Mouse (Mus musculus): Measurements from ENCODE around the gene Dync1h1. TPM values are rescaled to one million over a fixed set of nuclear protein-coding genes. Genes with fewer than 3 reads are reported as not detected.
"Not testable (repeated sequence)": the region's sequence is repeated elsewhere in the genome, so short reads cannot be mapped to it uniquely, and the experiment has no call there.

Gene Dync1h1
- polyA plus RNA-seq, 1 experiment from 2014 or later, result 13.6 TPM

GRCm38 (mm10) chr12:110682561-110683299 is 81.5 kb downstream of the Dync1h1 start, which contains the start of gene 1700001K19Rik:
Gene 1700001K19Rik, minus strand, starts transcription at chr12:110682619.
- Histone ChIP-seq H3K36me3 (ENCODE audit: control insufficient read depth, insufficient read depth) (no peaks in the 10 kb centered on the region; the same call in 1 of the 2 replicates), H3K4me1 (ENCODE audit: control insufficient read depth, low read depth, low read length) (no peaks in the 10 kb centered on the region), H3K27ac (ENCODE audit: low read length) (no peak within 1 kb of the TSS), H3K4me2 (ENCODE audit: low read depth, low read length) (no peak within 1 kb of the TSS), H3K9me3 (replicated peaks; ENCODE audit: control insufficient read depth, low read length) (no peaks in the 10 kb centered on the region), H3K27me3 (ENCODE audit: control insufficient read depth, insufficient read depth, low read depth, low read length) (no peaks in the 10 kb centered on the region), H3K4me3 (ENCODE audit: low read depth, low read length) (no peak within 1 kb of the TSS), H3K9ac (ENCODE audit: low read depth, low read length) (no peak within 1 kb of the TSS)
- ATAC-seq (ENCODE audit: low read depth), result no peak
- WGBS (ENCODE audit: insufficient replicate concordance), result 44% methylated on average over 9 of the region's 9 CpGs

GRCm38 (mm10) chr12:110683580-110683979 is 82.3 kb downstream of the Dync1h1 start:
- Histone ChIP-seq H3K27ac (ENCODE audit: low read length) (no peak overlapping the region), H3K4me3 (ENCODE audit: low read depth, low read length) (no peak overlapping the region), H3K9ac (ENCODE audit: low read depth, low read length) (no peak overlapping the region), H3K4me1 (ENCODE audit: control insufficient read depth, low read depth, low read length) (no peaks in the 10 kb centered on the region), H3K4me2 (ENCODE audit: low read depth, low read length) (no peak overlapping the region), H3K27me3 (ENCODE audit: control insufficient read depth, insufficient read depth, low read depth, low read length) (no peaks in the 10 kb centered on the region), H3K36me3 (ENCODE audit: control insufficient read depth, insufficient read depth) (no peaks in the 10 kb centered on the region; the same call in 1 of the 2 replicates), H3K9me3 (replicated peaks; ENCODE audit: control insufficient read depth, low read length) (no peaks in the 10 kb centered on the region)
- no CpG with 5 or more reads among the region's 1 CpGs for WGBS (ENCODE audit: insufficient replicate concordance)
- ATAC-seq (ENCODE audit: low read depth), result no peak

- Histone ChIP-seq H3K36me3 (ENCODE audit: control insufficient read depth, insufficient read depth) (peaks cover 31% of the 10 kb centered on the region), H3K4me3 (ENCODE audit: low read depth, low read length) (no peak overlapping the region), H3K4me1 (ENCODE audit: control insufficient read depth, low read depth, low read length) (no peaks in the 10 kb centered on the region), H3K4me2 (ENCODE audit: low read depth, low read length) (no peak overlapping the region), H3K9ac (ENCODE audit: low read depth, low read length) (no peak overlapping the region), H3K9me3 (replicated peaks; ENCODE audit: control insufficient read depth, low read length) (no peaks in the 10 kb centered on the region), H3K27me3 (ENCODE audit: control insufficient read depth, insufficient read depth, low read depth, low read length) (no peaks in the 10 kb centered on the region), H3K27ac (ENCODE audit: low read length) (no peak overlapping the region)
- no peak for ATAC-seq (ENCODE audit: low read depth)
- WGBS (ENCODE audit: insufficient replicate concordance), result 69% methylated on average over 12 of the region's 12 CpGs
These were observed 86.9 kb downstream of the Dync1h1 start for GRCm38 (mm10) chr12:110687894-110688734.

DNA sequence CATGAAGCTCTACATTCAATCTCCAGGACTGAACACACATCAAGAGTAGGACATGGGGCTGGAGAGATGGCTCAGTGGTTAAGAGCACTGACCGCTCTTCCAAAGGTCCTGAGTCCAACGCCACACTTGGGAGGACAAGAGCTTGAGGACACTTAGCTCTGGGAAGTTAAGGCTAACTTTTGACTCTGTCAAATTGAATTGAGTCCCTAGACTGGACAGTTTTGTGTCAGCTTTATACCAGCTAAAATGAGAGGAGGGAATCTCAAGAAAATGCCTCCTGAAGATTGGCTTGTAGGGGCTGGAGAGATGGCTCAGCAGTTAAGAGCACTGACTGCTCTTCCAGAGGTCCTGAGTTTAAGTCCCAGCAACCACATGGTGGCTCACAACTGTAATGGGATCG is 87.7 kb downstream of the Dync1h1 start:
- ATAC-seq (ENCODE audit: low read depth); H3K9ac ChIP-seq (ENCODE audit: low read depth, low read length); H3K9me3 ChIP-seq (replicated peaks; ENCODE audit: control insufficient read depth, low read length); H3K4me1 ChIP-seq (ENCODE audit: control insufficient read depth, low read depth, low read length); H3K4me2 ChIP-seq (ENCODE audit: low read depth, low read length); H3K4me3 ChIP-seq (ENCODE audit: low read depth, low read length); H3K27ac ChIP-seq (ENCODE audit: low read length); H3K27me3 ChIP-seq (ENCODE audit: control insufficient read depth, insufficient read depth, low read depth, low read length): not testable (repeated sequence)
- peaks cover 36% of the 10 kb centered on the region for H3K36me3 ChIP-seq (ENCODE audit: control insufficient read depth, insufficient read depth)
- WGBS (ENCODE audit: insufficient replicate concordance), result 77% methylated on average over 3 of the region's 3 CpGs

GRCm38 (mm10) chr12:110689919-110690643 is 88.8 kb downstream of the Dync1h1 start:
- Histone ChIP-seq H3K9ac (ENCODE audit: low read depth, low read length) (no peak overlapping the region), H3K36me3 (ENCODE audit: control insufficient read depth, insufficient read depth) (peaks cover 42% of the 10 kb centered on the region), H3K27me3 (ENCODE audit: control insufficient read depth, insufficient read depth, low read depth, low read length) (no peaks in the 10 kb centered on the region), H3K4me2 (ENCODE audit: low read depth, low read length) (no peak overlapping the region), H3K4me1 (ENCODE audit: control insufficient read depth, low read depth, low read length) (peaks cover 4% of the 10 kb centered on the region), H3K9me3 (replicated peaks; ENCODE audit: control insufficient read depth, low read length) (no peaks in the 10 kb centered on the region), H3K27ac (ENCODE audit: low read length) (no peak overlapping the region), H3K4me3 (ENCODE audit: low read depth, low read length) (no peak overlapping the region)
- 80% methylated on average over 6 of the region's 6 CpGs for whole genome bisulfite sequencing (ENCODE audit: insufficient replicate concordance)
- no peak for ATAC-seq (ENCODE audit: low read depth)

DNA sequence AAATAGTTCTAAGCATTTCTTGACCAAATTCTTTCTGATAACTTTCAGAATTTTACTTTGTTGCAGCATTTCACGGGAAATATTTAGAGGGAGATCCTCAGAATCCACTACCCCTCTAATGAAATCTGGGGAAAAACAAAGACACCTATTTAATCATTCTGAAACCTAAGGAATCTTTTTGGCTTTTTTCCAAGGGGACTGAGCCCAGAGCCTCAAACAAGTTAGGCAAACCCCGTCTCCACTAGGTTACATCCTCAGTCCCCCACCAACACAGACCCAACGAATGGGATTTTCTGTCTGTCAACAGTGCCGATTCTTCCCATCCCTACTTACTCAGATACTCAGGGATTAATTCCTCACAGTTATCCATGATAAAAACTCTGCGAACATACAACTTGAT is 92.1 kb downstream of the Dync1h1 start:
- peaks cover 42% of the 10 kb centered on the region for H3K36me3 ChIP-seq (ENCODE audit: control insufficient read depth, insufficient read depth)
- H3K4me2 ChIP-seq (ENCODE audit: low read depth, low read length); H3K9me3 ChIP-seq (replicated peaks; ENCODE audit: control insufficient read depth, low read length); H3K27me3 ChIP-seq (ENCODE audit: control insufficient read depth, insufficient read depth, low read depth, low read length); H3K9ac ChIP-seq (ENCODE audit: low read depth, low read length); H3K4me3 ChIP-seq (ENCODE audit: low read depth, low read length); H3K27ac ChIP-seq (ENCODE audit: low read length); ATAC-seq (ENCODE audit: low read depth): not testable (repeated sequence)
- whole genome bisulfite sequencing (ENCODE audit: insufficient replicate concordance), result 79% methylated on average over 5 of the region's 5 CpGs
- H3K4me1 ChIP-seq (ENCODE audit: control insufficient read depth, low read depth, low read length), result peaks cover 21% of the 10 kb centered on the region

GRCm38 (mm10) chr12:110695676-110696171 is 94.5 kb downstream of the Dync1h1 start:
- H3K4me2 ChIP-seq (ENCODE audit: low read depth, low read length), result peak overlapping the region; percentile 76
- H3K27me3 ChIP-seq (ENCODE audit: control insufficient read depth, insufficient read depth, low read depth, low read length), result no peaks in the 10 kb centered on the region
- no peaks in the 10 kb centered on the region for H3K9me3 ChIP-seq (replicated peaks; ENCODE audit: control insufficient read depth, low read length)
- peak; percentile 40 for ATAC-seq (ENCODE audit: low read depth)
- peak overlapping the region; percentile 98 for H3K27ac ChIP-seq (ENCODE audit: low read length)
- peak overlapping the region; percentile 100 for H3K9ac ChIP-seq (ENCODE audit: low read depth, low read length)
- H3K4me3 ChIP-seq (ENCODE audit: low read depth, low read length), result peak overlapping the region; percentile 100
- H3K36me3 ChIP-seq (ENCODE audit: control insufficient read depth, insufficient read depth), result peaks cover 25% of the 10 kb centered on the region
- peaks cover 41% of the 10 kb centered on the region for H3K4me1 ChIP-seq (ENCODE audit: control insufficient read depth, low read depth, low read length)
- under 1% methylated on average over 55 of the region's 55 CpGs for whole genome bisulfite sequencing (ENCODE audit: insufficient replicate concordance)

DNA sequence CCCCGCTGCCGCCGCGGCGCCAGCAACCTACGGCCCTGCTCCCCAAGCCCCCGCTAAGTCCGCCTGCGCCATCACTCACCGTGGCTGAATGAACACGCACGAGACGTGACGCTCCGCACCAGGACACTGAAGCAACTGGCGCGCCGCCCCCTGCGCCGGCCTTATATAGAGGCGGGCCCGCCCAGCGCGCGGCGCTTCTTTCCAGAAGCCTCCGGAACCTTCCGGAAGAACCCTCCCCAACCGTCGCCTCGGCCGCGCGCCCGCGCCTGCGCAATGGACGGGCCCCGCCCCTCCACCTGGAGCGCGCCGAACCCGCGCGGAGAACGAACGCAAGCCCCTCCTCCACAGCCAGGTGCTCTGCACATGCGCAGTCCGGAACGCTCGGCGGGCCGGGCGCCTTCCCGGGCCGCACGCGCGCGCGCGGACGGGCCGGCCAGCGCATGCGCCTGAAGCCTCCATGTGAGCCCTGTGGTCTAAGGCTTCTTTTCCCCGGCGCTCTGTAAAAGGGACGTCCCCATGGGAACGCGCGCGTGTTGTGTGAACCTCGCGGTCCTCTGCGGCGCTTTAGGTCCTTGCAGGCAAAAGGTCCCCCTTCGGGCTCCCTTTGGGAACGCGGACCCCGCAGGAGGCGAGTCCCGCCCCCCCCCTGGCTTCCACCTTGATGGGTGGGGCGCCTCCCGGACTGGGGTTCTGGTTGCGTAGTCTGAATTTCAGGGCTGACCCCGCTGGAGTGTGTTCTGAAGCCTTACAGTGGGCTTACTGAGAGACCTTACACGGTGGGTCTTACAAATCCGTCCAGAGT is 95.1 kb downstream of the Dync1h1 start:
- Histone ChIP-seq H3K36me3 (ENCODE audit: control insufficient read depth, insufficient read depth) (peaks cover 24% of the 10 kb centered on the region), H3K9ac (ENCODE audit: low read depth, low read length) (peak overlapping the region; percentile 100), H3K4me3 (ENCODE audit: low read depth, low read length) (peak overlapping the region; percentile 100), H3K27me3 (ENCODE audit: control insufficient read depth, insufficient read depth, low read depth, low read length) (no peaks in the 10 kb centered on the region), H3K4me1 (ENCODE audit: control insufficient read depth, low read depth, low read length) (peaks cover 46% of the 10 kb centered on the region), H3K4me2 (ENCODE audit: low read depth, low read length) (peak overlapping the region; percentile 95), H3K9me3 (replicated peaks; ENCODE audit: control insufficient read depth, low read length) (no peaks in the 10 kb centered on the region), H3K27ac (ENCODE audit: low read length) (peak overlapping the region; percentile 98)
- peak; percentile 86 for ATAC-seq (ENCODE audit: low read depth)
- under 1% methylated on average over 89 of the region's 89 CpGs for WGBS (ENCODE audit: insufficient replicate concordance)
